Mouse (Mus musculus) myocyte (in vitro differentiated cells): ENCODE measurements around the gene Sh3pxd2a. TPM values are rescaled to one million over a fixed set of nuclear protein-coding genes. Genes with fewer than 3 reads are reported as not detected.

ENCODE experiments used
- H3K27me3 ChIP-seq: one replicate; pipeline ENCODE4 v1.6.1; 2011; ENCODE audit not compliant: control insufficient read depth, insufficient read depth, insufficient read length
- H3K36me3 ChIP-seq: one replicate; pipeline ENCODE4 v1.6.1; 2011; ENCODE audit not compliant: control insufficient read depth, insufficient read depth
- H3K4me2 ChIP-seq: one replicate; pipeline ENCODE4 v1.6.1; 2011; ENCODE audit warnings: low read depth, control low read depth
- H3K4me3 ChIP-seq: one replicate; pipeline ENCODE4 v1.5.1; 2011; ENCODE audit warnings: mild to moderate bottlenecking, control low read depth, moderate library complexity
- H3K79me2 ChIP-seq: one replicate; pipeline ENCODE4 v1.6.1; 2011; ENCODE audit not compliant: control insufficient read depth, insufficient read depth
- H3ac ChIP-seq: one replicate; pipeline ENCODE4 v1.6.1; 2011; ENCODE audit not compliant: control insufficient read depth, insufficient read length
- CEBPB ChIP-seq: IDR thresholded peaks from 2 replicates; pipeline ENCODE4 v1.6.1; 2011; ENCODE audit warnings: mild to moderate bottlenecking, moderate library complexity; ENCODE audit not compliant: poor library complexity, insufficient read depth, severe bottlenecking
- E2F4 ChIP-seq: IDR thresholded peaks from one replicate; pipeline ENCODE4 v1.6.1; 2011; ENCODE audit warnings: mild to moderate bottlenecking, control low read depth, moderate library complexity; ENCODE audit not compliant: insufficient read depth
- MAX ChIP-seq: IDR thresholded peaks from one replicate; pipeline ENCODE4 v1.6.1; 2011; ENCODE audit warnings: low read depth, mild to moderate bottlenecking, control low read depth
- MYOD1 ChIP-seq, 3 experiments: IDR thresholded peaks; one replicate each; pipeline ENCODE4 v1.6.1; 2011; ENCODE audit warnings: control low read depth in 2 of 3, low read depth in 2 of 3, mild to moderate bottlenecking in 2 of 3, moderate library complexity in 1 of 3; ENCODE audit not compliant: insufficient read length in 2 of 3, control insufficient read depth in 1 of 3
- MYOG ChIP-seq, 3 experiments: IDR thresholded peaks; one replicate each; pipeline ENCODE4 v1.6.1; 2011; ENCODE audit warnings: control low read depth in 2 of 3, low read depth in 2 of 3, mild to moderate bottlenecking in 2 of 3; ENCODE audit not compliant: insufficient read length in 2 of 3, control insufficient read depth in 1 of 3, insufficient read depth in 1 of 3
- POLR2A ChIP-seq: IDR thresholded peaks from one replicate; pipeline ENCODE4 v1.6.1; 2011; ENCODE audit warnings: low read depth, mild to moderate bottlenecking, control low read depth, moderate library complexity; ENCODE audit not compliant: insufficient read length
- POLR2AphosphoS2 ChIP-seq: IDR thresholded peaks from one replicate; pipeline ENCODE4 v1.6.1; 2011; ENCODE audit warnings: low read depth, control low read depth; ENCODE audit not compliant: insufficient read length
- REST ChIP-seq: IDR thresholded peaks from one replicate; pipeline ENCODE4 v1.6.1; 2011; ENCODE audit warnings: mild to moderate bottlenecking, control low read depth, moderate library complexity; ENCODE audit not compliant: insufficient read depth, insufficient read length
- SRF ChIP-seq: IDR thresholded peaks from one replicate; pipeline ENCODE4 v1.6.1; 2011; ENCODE audit warnings: low read depth; ENCODE audit not compliant: control insufficient read depth, insufficient read length
- TCF12 ChIP-seq: IDR thresholded peaks from one replicate; pipeline ENCODE4 v1.6.1; 2011; ENCODE audit warnings: mild to moderate bottlenecking, control low read depth; ENCODE audit not compliant: poor library complexity, insufficient read depth, severe bottlenecking
- TCF3 ChIP-seq: IDR thresholded peaks from one replicate; pipeline ENCODE4 v1.6.1; 2011; ENCODE audit warnings: low read depth, control low read depth; ENCODE audit not compliant: insufficient read length
- USF1 ChIP-seq: IDR thresholded peaks from one replicate; pipeline ENCODE4 v1.6.1; 2011; ENCODE audit warnings: low read depth, mild to moderate bottlenecking, control low read depth, moderate library complexity
- polyA plus RNA-seq: library from polyadenylated mRNA; unstranded; fragments of >200 nt; fragmentation: generic; extraction: Trizol; gene quantifications from one replicate; pipeline ENCODE4 v1.2.1, GENCODE M21; 2012; ENCODE audit warnings: missing spikeins

Gene Sh3pxd2a
- polyA plus RNA-seq, 1 experiment: 59.5 TPM

DNA sequence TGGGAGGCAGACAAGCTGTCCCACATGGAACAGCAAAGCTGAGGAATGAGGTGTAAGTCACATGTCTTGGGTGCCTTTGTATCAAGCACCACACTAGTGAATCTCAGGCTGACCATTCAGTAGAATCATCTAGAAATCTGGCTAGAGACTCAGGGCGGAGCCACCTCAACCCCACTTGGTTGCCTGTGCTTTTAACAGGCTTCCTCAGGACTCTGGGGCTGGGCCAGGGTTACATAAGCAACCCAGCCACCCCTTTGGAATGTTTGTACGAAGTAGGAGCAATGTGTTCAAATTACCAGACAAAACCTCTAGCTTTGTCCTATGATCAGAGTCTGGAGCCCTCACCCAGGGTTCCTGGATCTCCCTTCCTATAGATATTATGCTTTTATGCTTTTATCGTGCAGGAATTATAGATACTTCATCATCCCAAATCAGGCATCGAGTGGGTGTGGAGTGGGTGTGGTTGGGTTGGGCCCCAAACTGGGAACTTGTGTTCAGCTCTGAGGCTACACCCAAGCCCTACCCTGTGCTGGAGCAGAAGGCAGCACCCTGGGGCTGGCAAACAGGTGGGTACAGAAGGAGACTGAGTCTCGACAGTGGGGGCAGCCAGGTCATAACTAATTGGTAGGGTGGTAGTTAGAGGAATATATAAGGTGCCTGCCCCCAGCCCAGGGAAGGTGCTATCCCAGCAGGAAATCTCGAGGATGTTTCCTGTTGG is 118.2 kb downstream of the Sh3pxd2a start:
- Histone ChIP-seq H3K79me2 (no peaks in the 10 kb centered on the region), H3K27me3 (no peaks in the 10 kb centered on the region), H3K4me3 (no peak overlapping the region), H3K36me3 (peaks cover 1% of the 10 kb centered on the region), H3K4me2 (peak overlapping the region; percentile 43), H3ac (no peak overlapping the region)
- no peak for TF ChIP-seq CEBPB
- TF ChIP-seq POLR2AphosphoS2: no peak
- no peak for TF ChIP-seq E2F4
- no peak for TF ChIP-seq REST
- TF ChIP-seq MYOD1 (IDR thresholded peaks at IDR 0.05; ENCODE audit: control insufficient read depth in 1 of 3, insufficient read length in 2 of 3, low read depth in 2 of 3): peak in 1 of 3 experiments; percentile 52
- peak; percentile 23 for TF ChIP-seq POLR2A
- TF ChIP-seq MAX: no peak
- TF ChIP-seq SRF: no peak
- peak in 1 of 3 experiments; percentile 61 for TF ChIP-seq MYOG (IDR thresholded peaks at IDR 0.05; ENCODE audit: control insufficient read depth in 1 of 3, insufficient read depth in 1 of 3, insufficient read length in 2 of 3, low read depth in 2 of 3)
- TF ChIP-seq TCF3: no peak
- TF ChIP-seq TCF12: no peak
- TF ChIP-seq USF1: peak; percentile 29

GRCm38 (mm10) chr19:47343422-47343821 is 120.8 kb downstream of the Sh3pxd2a start:
- H3K4me3 ChIP-seq: no peak overlapping the region
- no peak overlapping the region for H3K4me2 ChIP-seq
- H3K27me3 ChIP-seq: no peaks in the 10 kb centered on the region
- no peak overlapping the region for H3ac ChIP-seq
- no peak for TF ChIP-seq SRF
- TF ChIP-seq POLR2AphosphoS2: no peak
- TF ChIP-seq CEBPB: no peak
- no peak for TF ChIP-seq MYOD1 (IDR thresholded peaks at IDR 0.05; ENCODE audit: control insufficient read depth in 1 of 3, insufficient read length in 2 of 3, low read depth in 2 of 3)
- no peak for TF ChIP-seq POLR2A
- TF ChIP-seq REST: no peak
- TF ChIP-seq MAX: no peak
- TF ChIP-seq TCF12: no peak
- TF ChIP-seq E2F4: no peak
- TF ChIP-seq TCF3: no peak
- TF ChIP-seq MYOG (IDR thresholded peaks at IDR 0.05; ENCODE audit: control insufficient read depth in 1 of 3, insufficient read depth in 1 of 3, insufficient read length in 2 of 3, low read depth in 2 of 3): no peak
- TF ChIP-seq USF1: no peak
- no peaks in the 10 kb centered on the region for H3K79me2 ChIP-seq
- no peaks in the 10 kb centered on the region for H3K36me3 ChIP-seq

- Histone ChIP-seq H3K4me2 (peak overlapping the region; percentile 67), H3K4me3 (no peak overlapping the region), H3K36me3 (no peaks in the 10 kb centered on the region), H3ac (no peak overlapping the region), H3K79me2 (no peaks in the 10 kb centered on the region), H3K27me3 (no peaks in the 10 kb centered on the region)
- TF ChIP-seq SRF (no peak), REST (no peak), MAX (no peak), E2F4 (no peak), MYOD1 (IDR thresholded peaks at IDR 0.05; ENCODE audit: control insufficient read depth in 1 of 3, insufficient read length in 2 of 3, low read depth in 2 of 3) (no peak)
These were observed 125.0 kb downstream of the Sh3pxd2a start for GRCm38 (mm10) chr19:47339165-47339564.

DNA sequence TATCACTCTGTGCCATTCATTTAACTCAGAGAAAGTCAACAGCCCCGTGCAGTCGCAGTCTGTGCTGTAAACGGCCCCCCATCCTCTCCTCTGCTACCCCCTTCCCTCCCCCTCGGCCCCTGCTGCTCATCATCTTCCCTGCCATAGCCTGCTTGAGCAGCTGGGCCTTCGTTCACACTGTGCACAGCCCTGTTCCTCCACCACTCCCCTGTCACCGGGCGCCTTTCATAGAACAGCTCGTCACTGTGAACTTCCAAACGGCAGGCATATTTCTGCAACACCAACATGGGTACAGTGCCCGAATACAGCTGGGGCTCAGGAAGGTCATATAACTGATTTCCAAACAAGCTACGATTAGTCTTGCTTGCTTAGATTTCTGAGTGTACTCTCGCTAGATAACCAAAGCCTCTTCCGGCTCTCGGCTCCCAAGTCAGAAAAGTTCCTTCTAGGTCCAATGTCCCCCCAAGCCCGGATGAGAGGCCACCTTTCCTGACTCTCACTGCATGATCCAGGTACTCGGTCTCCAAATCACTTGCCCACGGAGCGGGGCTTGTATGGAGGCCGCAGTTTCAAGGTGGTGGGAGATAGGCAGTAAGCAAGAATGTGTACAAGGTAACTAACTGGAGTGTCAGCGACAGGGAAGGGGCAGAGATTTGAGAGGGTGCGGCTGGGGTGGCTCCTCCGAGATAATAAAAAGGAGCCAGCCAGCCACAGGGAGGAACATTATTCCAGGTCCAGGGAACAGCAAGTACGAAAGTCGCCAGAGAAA is 125.6 kb downstream of the Sh3pxd2a start:
- no peaks in the 10 kb centered on the region for H3K27me3 ChIP-seq
- TF ChIP-seq TCF3: no peak
- no peak for TF ChIP-seq POLR2AphosphoS2
- TF ChIP-seq MAX: no peak
- TF ChIP-seq USF1: no peak
- no peak for TF ChIP-seq MYOG (IDR thresholded peaks at IDR 0.05; ENCODE audit: control insufficient read depth in 1 of 3, insufficient read depth in 1 of 3, insufficient read length in 2 of 3, low read depth in 2 of 3)
- TF ChIP-seq E2F4: no peak
- no peak for TF ChIP-seq CEBPB
- TF ChIP-seq POLR2A: no peak
- TF ChIP-seq SRF: no peak
- TF ChIP-seq TCF12: no peak
- TF ChIP-seq MYOD1 (IDR thresholded peaks at IDR 0.05; ENCODE audit: control insufficient read depth in 1 of 3, insufficient read length in 2 of 3, low read depth in 2 of 3): no peak
- no peak for TF ChIP-seq REST
- no peak overlapping the region for H3ac ChIP-seq
- no peaks in the 10 kb centered on the region for H3K36me3 ChIP-seq
- peak overlapping the region; percentile 67 for H3K4me2 ChIP-seq
- no peak overlapping the region for H3K4me3 ChIP-seq
- H3K79me2 ChIP-seq: no peaks in the 10 kb centered on the region
